Mouse (Mus musculus): ENCODE measurements around the gene Pde4dip.
A peak's percentile ranks its signal among the peaks of the same experiment; 100 is the strongest.

The Pde4dip gene

DNA sequence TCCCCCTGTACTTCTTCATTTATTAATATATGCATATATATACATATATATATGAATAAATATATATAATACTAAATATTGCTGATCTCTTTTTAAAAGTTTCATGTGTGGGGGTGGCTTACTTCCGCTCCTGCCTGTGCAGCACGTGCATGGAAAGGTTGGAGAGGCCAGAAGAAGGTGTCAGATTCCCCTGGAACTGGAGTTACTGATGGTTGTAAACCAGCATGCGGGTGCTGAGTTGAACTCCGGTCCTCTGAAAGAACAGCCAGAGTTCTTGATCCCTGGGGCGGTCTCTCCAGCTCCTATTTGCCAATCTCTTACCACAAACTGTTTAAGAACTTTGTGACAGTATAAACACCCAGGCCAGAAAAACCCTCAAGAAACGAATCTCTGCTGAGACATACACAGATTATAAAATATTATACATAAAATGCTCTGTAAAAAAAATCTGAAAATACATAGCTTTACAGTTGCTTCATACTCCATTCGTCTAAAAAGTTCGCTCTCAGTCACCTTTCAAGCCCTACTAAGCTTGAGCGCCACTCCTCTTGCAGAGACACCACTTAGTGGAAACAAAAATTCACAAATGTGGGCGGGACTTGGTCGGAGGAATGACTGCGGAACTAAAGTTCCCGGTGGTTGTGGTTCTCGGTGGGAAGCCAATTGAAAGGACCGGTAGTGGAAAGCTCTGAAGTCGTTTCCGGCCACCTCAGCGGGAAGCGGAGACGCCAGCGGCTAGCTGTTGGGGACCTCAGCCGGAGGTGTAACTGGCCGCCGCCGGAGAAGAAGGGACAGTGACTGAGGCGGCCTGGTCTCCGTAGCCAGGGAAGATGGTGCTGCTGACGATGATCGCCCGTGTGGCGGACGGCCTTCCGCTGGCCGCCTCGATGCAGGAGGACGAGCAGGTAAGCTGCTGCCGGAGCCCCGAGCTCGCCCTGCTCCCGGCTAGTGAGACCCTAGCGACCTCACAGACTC lies 12.3 kb upstream of the Pde4dip start, which contains the start of gene Sec22b:
Sec22b (plus strand) TSS at position 675 of the 975 bp plus-strand sequence.
- DNase-seq (ENCODE audit: low read depth): peak; percentile 96

DNA sequence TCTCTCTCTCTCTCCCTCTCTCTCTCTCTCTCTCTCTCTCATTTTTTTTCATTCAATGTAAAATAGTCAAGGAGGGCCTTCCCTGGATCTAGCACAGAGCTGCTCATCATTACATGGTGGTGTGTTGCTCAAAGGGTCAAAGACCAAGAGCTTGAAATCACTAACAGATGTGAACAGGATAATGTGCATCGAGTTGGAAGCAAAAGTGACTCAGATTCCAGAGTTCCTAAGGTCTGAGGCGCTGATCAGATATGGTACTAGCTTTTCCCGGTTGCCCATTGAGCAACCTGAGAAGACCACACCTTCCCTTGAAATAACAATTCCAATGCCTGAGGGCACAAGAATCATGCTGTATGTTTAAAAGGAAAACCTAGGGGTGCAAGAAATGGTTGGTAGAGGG lies 9.9 kb upstream of the Pde4dip start:
- no peak for DNase-seq (ENCODE audit: low read depth)

DNA sequence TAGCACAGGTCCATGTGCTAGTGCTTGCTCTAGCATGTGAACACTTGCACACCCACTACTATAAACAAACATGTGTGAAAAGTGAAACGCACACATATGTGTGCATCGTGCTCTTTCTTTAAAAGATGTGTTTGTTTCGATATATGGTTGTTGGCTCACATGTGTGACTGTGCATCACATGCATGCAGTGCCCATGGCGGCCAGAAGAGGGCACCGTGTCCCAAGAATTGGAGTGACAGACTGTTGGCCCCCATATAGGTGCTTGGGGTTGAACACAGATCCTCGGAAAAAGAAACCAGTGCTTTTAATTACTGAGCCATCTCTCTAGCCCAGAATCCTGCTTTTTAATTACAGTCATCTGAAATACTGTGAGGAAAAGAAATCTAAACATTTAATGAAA lies 6.2 kb upstream of the Pde4dip start:
- peak; percentile 66 for DNase-seq (ENCODE audit: low read depth)

DNA sequence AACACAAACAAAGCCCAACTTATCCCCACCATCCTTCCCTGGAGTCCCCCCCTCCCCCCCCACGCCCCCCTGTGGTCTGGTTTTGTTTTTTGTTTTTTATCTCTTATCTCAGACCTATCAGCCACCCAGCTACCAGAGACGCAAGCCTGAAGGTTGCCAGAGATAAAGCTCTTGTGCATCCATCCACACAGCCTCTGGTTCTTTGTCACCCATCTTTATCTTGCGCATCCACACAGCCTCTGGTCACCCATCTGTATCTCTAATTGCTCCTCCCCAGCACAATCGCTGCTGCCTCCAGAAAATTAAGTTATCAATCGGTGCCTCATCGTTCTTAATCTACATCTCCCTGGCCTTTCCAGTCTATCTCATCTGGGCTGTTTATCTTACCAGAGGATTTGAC lies 1.7 kb upstream of the Pde4dip start:
- no peak for DNase-seq (ENCODE audit: low read depth)

DNA sequence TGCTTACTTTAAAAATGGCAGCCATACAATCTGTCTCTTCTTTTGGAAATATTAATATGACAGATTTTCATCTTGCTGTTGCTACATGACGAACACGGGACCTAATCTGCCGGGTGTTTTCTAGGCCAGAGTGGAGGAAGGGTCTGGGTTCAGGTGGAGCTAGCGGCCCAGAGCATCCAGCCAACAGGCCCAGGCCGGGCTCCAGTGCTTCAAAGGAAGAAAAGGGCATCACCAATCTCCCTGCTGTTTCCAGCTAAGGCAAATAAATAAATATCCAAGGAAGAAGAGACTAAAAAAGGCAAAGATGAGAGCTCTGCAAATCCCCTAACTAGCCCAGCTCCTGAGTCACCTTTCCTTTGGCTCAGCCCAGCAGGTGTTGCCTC lies 731 bp downstream of the Pde4dip start:
- DNase-seq (ENCODE audit: low read depth): no peak

DNA sequence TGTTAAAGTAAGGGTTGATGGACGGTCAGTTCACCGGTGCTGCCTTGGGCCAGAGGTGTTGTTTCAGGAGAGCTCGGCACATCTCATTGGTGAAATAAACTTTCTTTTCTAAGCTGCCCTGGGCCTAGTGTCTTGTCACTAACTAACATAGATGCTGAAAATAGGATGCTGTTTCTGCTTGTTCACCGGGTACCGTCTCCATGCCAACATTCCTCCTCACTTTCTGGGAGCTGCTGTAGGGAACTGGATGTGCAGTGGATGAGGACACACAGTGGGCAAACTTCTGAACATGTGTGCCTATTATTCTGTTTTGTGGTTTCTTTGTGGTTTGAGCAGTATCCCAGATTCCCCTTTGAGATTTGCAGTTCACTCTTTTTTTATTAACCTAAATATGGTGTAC lies 6.9 kb downstream of the Pde4dip start:
- DNase-seq (ENCODE audit: low read depth): no peak

DNA sequence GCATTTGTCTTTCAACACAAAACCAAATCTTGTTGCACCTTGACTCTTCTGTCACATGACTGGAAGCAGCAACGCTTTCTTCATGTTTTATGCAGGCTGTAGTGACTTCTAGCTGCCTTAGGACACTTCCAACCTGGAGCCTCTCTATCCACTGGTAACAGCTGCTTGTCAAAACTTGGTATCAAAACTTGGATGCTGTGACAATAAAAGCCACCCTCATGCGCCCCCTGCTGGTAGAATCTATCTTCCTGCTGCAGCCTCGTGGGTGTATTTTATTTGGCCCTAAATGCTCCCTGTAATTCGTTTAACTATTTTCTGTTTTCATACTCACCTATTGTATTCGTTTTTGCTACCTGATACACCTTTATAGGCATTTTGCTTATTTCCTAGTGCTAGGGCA lies 9.3 kb downstream of the Pde4dip start:
- DNase-seq (ENCODE audit: low read depth): peak; percentile 84

DNA sequence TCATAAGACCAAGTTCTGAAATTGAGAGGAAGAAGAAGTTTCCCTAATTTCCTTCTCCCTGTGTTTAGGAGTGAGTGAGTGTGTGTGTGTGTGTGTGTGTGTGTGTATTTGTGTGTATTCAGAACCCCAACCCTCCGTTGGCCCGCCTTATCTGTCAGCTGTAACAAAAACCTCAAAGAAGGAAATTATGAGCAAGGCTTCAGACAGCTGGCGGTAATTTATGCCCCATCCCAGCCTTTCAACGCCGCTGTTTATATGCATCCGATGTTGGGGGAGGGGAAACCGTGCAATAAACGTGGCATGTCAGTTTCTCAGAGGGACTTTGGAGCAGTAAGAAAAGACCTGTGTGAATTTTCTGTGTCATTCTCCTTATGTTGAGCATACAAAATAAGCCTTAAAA lies 12.2 kb downstream of the Pde4dip start:
- DNase-seq (ENCODE audit: low read depth): no peak

DNA sequence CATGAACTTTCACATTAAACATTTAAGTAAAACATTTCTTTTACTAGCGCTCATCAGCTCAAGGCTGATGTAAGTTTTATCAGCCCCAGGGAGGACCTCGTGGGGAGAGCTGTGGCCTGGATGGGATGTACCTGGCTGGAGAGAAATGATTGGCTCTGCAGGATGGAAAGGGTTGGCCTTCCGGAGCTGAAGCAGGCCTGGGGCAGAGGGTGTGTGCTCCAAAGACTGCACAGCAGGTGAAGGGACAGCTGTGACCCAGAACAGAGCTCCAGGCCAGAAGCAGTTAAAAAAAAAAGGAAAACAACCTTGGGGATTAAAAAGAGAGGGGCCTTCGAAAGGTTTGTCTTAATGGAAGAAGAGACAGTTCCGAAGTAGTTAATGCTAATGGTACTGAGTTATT lies 13.7 kb downstream of the Pde4dip start:
- no peak for DNase-seq (ENCODE audit: low read depth)

DNA sequence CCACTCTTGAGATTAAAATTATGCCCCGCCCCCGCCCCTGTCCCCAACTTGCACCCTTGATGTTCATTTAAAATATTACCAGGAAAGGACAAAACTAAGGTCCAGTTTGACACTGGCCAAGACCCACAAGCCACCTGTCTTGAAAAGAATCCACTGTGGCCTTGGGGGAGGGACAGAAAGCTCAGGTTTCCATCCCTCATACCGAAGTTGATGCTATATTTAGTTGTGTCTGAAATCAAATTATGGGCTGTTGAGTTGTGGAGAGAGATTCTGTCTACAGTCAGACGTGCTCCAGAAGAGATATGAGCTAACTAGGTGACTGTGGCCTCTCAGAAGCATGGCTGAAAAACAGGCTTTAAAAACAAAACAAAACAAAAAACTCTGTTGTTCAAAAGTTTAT lies 18.8 kb downstream of the Pde4dip start:
- DNase-seq (ENCODE audit: low read depth): no peak

DNA sequence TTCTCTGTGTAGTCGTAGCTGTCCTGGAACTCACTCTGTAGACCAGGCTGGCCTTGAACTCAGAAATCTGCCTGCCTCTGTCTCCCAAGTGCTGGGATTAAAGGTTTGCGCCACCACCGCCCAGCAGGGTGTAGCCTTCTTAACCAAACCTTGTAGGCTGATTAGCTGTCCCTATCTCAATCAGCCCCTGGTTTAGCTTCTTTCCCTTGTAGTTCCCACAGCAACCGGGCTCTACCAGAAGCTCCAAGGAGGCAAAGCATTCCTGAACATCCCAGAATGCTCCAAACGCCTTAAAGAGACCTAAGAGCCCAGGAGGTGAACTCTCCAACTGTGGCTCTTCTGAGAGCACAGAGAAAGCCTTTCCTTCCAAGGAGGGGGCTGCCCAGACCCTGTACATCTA lies 19.8 kb downstream of the Pde4dip start:
- no peak for DNase-seq (ENCODE audit: low read depth)

DNA sequence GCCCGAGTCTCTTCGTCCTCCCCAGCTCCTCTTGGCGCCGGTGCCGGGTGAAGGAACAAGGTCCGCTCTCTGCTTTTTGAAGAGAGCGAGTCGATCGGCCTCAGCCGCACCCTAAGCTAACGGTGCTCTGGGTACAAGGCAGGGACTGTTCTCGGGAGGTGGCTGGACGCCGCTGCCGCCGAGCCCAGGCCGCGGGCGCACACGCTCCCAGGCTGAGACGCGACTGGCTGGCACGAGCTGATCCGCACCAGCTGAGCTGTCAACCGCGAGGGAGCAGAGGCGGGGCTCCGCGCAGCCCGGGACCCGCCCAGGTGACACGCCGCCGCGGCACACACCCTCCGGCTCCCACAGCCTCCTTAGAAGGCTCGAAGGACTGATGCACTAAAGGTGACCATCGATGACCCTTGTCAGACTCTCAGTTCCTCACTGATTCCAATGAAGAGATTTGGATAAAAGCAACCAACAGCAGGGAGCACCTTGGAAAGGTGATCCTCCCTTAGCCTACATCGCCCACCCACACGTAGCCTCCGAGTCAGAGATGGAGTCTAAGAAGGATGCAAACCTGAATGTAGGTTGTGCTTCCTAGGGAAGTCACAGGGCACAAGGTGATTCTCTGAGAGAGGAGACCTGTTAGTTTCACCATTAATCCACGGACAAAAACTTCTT lies 20.4 kb downstream of the Pde4dip start:
- DNase-seq (ENCODE audit: low read depth): peak; percentile 62

DNA sequence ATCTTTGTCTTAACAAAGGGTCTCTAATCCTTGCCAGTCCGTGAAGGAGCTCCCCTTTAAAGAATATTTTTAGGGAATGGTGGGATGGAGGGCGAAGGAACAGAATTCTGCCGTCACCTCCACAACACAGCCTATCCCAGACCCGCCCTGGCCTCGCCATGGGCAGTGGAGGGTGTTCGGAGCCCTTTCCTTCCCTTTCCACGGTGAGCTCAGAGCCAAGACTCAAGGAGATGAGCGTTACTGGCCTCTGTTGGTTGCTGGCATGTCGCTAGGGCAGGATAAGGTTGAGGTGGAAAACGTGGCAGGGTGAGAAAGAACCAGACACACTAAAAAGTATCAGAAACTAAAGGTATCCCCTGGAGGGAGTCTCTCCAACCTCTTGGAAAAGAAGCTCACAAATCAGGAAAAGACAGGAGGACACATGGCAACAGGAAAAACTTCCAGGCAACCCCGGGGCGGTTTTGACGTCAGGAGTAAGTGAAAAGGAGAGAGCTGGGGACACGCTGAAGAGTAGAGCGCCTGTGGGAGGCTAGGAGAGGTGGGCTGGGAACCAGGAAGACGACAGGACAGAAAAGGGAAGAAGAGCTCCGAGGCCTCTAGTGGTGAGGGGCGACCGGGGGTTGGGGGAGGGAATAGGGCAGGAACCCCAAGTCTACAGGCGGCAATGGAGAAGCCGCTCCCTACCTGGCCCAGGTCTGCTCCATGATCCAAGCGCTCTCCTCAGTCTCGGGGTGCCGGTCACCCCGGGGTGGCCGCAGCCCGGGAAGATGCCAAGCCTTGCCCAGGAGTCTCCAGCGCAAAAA lies 21.1 kb downstream of the Pde4dip start:
- no peak for DNase-seq (ENCODE audit: low read depth)

DNA sequence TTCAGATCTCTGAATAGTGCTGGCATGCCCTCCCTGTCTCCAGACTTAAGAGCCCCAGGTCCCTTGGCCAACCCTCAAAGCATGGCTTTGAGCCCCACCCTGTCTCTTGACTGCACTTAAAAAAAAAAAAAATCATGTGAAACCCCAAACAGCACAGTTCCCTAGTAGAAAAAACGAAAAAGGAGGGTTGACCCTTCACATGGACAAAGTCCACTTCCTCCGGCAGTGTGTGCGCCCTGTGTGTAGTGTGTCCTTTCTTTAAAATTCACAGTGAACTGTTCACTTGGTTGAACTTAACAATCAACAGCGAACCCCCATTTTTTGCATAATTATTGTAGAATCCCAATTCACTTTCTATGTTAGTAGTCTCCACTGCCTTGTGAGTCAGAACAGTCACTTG lies 21.8 kb downstream of the Pde4dip start:
- DNase-seq (ENCODE audit: low read depth): no peak

DNA sequence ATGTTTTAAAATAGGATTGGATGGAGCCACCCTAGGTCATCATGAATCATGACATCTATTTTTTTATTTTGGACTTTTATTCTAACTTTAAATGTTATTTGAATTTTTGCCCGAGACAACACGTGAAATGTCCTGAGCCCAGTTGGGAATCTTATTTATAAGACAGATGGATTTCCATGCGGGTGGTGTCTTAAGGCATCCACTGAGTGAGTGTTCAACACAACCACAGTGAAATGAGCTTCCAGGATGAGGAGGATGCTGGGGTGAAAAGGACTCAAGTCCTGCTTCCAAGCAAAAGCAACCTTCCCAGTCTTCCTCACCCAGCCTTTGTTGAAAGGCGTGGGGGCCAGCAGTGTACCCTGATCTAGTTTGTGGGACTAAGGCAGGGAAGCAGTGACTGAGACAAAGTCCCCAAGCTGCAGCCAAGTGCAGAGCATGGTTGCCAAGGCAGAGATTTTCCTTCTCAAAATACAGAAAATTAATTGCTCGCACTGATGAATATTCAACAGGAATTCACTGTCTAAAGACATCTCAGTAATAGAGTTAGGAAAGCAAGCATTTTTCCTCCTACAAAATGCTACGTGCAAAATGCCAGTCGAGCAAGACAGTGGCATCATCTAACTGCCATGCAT lies 27.6 kb downstream of the Pde4dip start:
- DNase-seq (ENCODE audit: low read depth): no peak

DNA sequence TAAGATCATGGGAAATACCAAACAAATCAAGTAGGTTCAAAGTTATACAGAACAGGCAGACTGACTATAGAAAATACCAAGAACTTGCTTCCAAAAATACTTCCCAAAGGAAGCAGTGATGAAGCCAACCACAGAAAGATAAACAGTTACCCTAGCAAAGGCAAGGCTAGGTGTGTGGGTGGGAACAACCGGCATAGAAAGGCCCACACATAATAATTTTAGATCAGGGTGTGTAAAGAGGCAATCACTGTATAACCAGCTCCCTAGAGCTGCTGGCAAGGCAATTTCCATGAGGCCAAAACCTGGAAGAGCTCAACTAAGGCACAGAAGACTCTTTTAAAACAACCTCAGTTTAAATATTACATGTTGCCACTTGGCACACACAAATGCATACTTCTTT lies 29.1 kb downstream of the Pde4dip start:
- no peak for DNase-seq (ENCODE audit: low read depth)

DNA sequence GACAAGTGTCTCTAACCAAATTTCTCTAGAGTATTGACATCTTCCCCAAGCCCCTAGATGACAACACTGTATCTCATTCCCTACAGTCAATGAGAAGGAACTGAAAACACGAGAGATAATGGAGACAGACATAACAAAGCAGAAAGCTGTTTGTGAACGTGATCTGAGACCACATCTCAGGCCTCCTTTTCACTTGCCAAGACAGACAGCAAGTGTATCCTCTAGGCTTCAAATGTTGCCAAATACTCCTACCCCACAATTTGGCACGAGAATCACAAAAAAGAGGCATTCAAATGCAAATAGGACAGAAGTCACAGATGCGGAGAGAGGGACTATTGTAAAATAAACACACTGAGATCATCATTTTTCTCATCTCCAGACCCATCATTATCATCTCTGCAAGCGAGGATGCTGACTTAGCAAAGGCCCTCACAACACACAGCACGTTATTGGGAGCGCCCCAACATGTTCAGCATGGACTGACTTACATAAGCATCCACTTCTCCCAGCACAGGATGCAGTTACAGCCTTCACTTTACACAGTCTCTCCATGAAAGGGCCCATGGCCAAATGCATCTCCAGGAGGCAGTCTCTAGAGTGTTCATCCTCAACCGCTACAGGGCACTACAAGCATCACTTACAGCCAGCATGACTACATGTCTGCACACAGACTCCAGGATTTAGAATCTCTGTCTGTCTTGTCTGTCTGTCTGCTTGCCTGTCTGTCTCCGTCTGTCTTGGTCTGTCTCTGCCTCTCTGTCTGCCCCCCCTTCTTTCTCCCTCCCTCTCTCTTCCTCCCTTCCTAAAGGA lies 33.7 kb downstream of the Pde4dip start:
- no peak for DNase-seq (ENCODE audit: low read depth)

DNA sequence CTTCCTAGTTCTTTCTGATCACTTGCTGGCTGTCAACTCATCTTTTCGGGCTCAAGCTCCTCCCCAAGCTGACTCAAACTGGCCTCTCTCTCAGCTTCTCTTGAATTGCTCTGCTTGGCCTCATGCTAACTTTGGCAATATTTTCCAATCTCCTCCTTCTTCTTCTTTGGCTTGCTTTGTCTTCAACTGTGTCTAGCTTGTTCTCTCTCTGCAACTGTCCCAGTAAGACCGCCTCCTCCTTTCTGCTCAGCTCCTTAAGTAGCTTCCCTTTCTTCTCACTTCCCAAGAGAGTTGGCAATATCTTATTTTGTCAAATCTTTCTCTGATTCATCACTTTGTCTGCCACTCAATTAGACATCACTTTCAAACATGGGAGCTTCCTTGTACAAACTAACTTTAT lies 36.7 kb downstream of the Pde4dip start:
- no peak for DNase-seq (ENCODE audit: low read depth)

DNA sequence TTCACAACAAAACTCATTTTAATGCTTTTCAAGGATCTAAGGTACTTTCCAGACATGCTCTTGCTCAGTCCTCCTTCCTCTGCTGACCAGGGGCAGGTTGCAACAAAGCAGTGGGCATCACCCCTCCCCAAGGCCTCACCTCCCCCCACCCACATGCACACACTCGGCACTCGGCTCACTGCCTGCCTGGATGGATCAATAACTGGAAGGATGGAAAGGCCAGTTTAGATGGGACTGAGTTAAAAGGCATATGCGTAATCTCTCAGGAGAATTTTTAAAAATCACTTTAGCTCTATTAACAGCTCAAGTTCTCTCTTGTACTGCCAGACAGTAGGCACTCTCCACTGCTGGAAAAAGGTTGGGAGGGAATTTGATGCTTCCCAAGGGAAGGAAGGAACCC lies 40.9 kb downstream of the Pde4dip start:
- DNase-seq (ENCODE audit: low read depth): no peak

DNA sequence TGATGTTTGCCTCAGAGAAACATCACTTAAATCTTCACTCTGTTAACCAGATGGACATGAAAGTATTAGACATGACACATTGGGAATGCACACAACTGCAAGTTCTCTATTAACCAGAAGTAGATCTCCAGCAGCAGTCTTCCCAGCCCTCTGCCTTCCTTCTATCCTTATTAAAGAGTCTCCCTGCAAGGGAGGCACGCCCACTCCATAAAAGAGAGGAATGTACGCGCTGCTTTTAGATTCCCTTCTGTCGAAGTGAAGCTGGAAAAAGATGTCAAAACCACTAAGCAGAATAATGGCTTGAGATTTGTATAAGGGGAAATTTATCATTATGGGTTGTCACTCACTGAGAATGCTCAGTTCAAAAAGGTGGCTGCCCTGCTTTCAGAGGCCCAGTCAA lies 42.1 kb downstream of the Pde4dip start:
- no peak for DNase-seq (ENCODE audit: low read depth)

DNA sequence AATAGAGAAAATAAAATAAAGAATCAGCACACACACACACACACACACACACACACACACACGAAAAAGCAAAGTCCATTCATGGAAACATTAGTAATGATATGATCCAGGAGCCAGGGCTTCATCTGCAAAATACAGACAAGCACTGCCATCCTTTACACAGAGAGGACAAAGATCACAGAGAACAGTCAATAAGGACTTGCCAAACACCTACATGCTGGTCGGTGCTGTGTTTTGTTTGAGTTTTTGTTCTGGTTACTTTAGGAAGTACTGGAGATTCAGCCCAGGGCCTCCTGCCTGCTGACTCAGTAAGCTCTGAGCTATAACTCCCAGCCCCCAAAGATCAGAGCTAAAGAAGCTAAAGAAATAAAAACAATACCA lies 43.7 kb downstream of the Pde4dip start:
- DNase-seq (ENCODE audit: low read depth): no peak
